Mouse (Mus musculus) lung, postnatal 0 days (tissue): ENCODE measurements around the gene Dop1b.

Source experiments
- CTCF ChIP-seq: IDR thresholded peaks from 2 replicates; pipeline ENCODE4 v1.5.1; 2016; ENCODE audit warnings: antibody characterized with exemption, mild to moderate bottlenecking
- EP300 ChIP-seq: IDR thresholded peaks from 2 replicates; pipeline ENCODE4 v1.6.1; 2016; ENCODE audit warnings: antibody characterized with exemption, mild to moderate bottlenecking, control low read depth

- TF ChIP-seq CTCF (no peak), EP300 (no peak)
Observed at GRCm38 (mm10) chr16:93789971-93790755, 78.5 kb downstream of the Dop1b start.
